Mouse (Mus musculus) E14TG2a.4 (cell line): ENCODE results near the gene Kif22.

Source experiments
- CTCF ChIP-seq: conservative IDR thresholded peaks from 2 replicates; pipeline ENCODE4 v1.5.1; 2014; ENCODE audit warnings: low read length
- NANOG ChIP-seq: IDR thresholded peaks from 2 replicates; pipeline ENCODE4 v1.6.1; 2014; ENCODE audit warnings: borderline replicate concordance, low read length, mixed read lengths

DNA sequence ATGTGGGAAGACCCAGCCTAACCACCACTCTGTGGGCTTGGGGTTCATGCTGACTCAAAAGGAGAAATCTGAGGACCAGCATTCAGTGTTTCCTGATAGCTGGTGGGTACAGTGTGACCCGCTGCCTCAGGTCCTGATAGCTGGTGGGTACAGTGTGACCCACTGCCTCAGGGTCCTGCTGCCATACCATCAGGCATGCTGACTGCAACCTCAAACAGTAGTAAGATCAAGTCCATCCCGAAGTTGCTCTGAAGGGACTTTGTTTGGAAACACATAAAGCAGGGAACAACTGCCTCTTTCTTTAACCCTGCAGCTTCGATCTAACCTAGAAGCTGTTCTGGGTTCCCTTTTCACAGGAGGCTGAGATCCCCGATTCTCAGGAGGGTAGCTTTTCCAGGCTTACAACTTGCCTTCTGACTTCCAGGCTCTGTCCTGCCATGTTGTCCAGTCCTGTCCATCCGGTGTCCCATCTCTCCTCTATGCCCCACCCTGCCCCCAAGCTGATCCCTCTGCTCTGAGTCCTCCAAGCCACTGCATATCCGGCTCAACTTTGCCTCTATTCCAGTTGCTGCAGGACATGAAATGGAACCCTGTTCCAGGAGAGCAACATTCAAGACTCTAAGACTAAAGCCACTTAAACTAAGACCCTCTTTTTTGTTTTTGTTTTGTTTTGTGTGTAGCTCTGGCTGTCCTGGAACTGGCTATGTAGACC lies 34.8 kb downstream of the Kif22 start:
- TF ChIP-seq CTCF (no peak), NANOG (no peak)
